Mouse (Mus musculus) right cerebral cortex, postnatal 14 days (tissue): ENCODE measurements around the gene Topbp1.

ENCODE experiments used
- DNase-seq: peaks from one replicate; pipeline ENCODE4 v3.0.0; 2022

Topbp1 gene

DNA sequence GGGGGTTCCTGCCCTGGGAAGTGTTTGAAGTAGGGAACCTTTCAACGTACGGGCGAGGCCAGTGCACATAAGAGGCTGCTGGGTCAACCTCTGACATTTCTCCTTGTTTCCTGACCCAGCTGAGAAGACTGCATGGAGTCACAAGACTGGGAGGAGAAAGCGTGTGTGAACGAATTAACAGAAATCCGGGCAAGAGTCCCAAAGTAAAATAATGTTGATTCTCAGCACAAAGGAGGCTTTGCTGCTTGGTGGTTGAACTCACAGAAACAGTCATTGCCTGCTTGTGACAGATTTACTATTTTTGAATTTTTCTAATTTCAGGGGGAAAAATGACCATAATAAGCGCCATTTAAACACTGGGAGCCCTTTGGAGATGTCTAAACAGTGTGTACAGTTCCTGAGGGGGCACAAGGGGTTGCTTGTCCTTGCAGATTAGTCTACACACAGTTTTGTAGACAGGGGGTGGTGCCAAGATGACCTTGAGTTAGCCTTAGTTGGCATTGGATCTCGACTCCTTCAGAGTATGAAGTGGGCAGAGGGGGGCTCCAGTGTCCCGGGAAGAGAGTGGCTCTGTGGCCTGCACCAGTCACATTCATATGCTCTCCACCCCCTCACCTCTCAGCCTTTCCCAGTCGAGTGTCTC, 82.1 kb downstream of the Topbp1 start:
- no peak for DNase-seq

DNA sequence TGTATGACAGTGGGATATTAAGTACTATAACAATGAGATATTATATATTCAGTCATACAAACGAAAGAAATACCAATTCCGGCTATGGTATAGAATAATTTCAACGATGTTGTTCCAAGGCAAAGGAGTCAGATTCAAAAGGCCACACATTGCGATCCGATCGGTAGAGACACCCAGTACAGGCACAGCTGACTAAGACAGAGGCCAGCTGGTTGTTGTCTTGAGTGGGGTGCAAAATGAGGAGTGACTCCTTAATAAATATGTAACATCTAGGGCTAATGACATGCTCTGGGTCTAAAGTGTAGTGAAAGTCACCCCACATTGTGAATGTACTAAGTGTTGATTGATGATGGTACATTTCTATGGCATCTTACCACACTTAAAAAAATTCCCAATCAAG, 84.2 kb downstream of the Topbp1 start:
- DNase-seq, result no peak

DNA sequence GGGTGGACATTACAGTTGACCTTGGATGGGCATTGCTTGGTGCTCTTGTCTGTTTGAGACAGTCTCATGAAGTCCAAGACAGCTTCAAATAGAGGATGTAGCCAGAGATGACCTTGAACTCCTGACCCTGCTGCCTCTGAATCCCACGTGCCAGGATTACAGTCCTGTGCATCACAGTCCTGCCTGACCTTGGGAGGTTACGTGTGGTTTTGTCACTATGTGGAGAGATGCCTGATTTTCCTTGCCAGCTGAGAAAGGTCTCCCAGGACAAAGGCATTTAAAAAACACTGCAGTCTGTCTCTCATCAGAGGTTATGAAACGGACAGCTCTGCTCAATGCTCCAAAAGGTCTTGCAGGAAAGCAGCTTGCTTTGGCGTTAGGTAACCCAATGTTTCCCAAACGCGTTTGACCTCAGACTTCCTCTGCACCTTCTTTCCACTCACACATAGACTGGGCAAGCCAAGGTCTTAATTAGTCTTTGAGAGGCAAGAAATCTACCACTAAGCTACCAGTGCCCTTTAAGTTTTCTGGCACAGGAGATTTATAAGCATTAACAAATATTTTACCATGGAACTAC, 86.9 kb downstream of the Topbp1 start:
- no peak for DNase-seq

DNA sequence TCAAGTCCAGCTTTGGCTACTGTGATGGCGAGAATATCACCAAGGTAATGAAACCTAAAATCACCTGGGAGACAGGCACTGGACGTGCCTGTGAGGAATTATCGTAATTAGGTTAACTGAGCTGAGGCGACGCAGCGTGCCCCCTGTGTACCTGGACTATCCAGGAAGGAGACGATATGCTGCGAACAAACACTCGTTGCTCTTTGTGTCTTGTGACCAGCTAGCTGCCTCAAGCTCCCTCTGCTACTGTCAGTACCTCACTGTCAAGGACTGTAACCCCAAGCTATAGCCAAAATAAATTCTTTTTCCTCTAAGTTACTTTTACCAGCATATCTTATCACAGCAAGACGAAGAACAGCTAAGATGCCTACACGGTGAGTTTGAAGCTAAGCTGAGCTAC, 88.2 kb downstream of the Topbp1 start:
- DNase-seq, result no peak

DNA sequence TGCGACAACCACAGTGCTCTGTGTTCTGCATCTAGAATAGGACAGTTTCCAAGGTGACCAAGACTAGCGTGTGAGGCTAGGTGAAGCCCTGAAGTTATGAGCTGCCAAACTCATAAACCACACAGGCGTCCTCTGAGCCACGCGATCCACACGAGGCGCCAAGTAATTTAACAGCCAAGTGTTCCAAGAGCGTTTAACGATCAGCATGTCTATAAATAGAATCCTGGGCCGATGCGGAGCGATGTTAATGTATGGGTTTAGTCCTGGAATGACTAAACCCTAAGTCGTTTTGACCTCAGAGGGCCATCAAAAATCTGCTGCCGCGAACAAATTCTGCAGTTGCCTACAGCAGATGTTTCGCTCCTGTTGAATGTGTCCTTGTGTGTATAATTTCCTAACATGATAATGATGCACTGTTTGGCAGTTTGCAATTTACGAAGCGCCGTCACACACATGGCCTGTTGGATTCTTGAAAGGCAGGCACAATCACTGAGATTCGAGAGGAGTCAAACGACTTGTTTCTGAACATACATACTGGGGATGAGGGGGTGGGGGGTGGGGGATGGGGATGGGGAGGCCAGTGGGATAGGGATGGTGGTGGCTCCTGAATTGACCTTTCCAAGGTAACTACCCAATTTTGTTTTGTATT, 93.6 kb downstream of the Topbp1 start:
- no peak for DNase-seq
